Mouse (Mus musculus): ENCODE results near the gene Dcps. TPM values are rescaled to one million over a fixed set of nuclear protein-coding genes. Genes with fewer than 3 reads are reported as not detected.

Gene Dcps
- polyA plus RNA-seq, 1 experiment from 2014 or later, result 63.7 TPM

DNA sequence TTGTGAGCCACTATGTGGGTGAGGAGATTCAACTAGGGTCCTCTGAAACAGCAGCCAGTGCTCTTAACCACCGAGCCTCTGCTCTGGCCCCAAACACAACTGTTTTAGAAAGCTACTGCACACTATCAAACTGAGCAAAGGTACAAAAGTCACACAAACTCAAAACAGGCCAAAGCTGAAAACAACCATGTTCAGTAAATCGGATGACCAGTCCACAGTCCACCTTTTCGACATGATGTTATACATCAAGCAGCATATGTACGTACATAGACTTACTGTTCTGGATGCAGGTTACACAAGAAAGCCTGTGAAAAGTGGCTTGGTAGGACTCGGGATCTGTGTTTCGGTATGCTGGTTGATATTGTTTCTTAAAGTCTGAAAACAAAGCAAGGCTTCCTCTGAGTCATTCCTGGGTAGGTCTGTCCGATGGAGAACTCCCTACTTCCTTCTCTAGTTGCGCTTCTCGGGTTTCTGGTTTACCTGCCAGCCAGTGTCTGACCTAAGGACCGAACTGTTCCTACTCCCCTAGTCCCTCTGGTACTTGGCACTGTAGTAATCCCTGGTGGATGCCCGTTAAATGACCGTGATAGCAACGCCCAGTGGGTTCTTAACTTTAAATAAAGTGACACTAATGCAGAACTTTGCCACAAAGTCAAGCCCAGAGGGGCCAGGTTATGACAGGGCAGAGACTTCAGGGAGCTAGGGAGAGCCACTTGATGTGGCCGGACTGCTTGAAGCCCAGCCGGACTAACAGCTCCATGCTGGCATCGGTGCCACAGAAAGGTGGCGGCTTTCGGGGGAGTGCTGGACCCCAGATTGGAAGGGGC is 23.3 kb upstream of the Dcps start:
- Histone ChIP-seq H3K36me3 (no peaks in the 10 kb centered on the region; the same call in 1 of the 2 replicates), H3K4me3 (replicated peaks) (peak overlapping the region; percentile 72), H3K9ac (peak overlapping the region; percentile 54), H3K27me3 (no peaks in the 10 kb centered on the region), H3K4me1 (peaks cover 12% of the 10 kb centered on the region), H3K4me2 (replicated peaks) (peak overlapping the region; percentile 69), H3K27ac (replicated peaks) (peak overlapping the region; percentile 84), H3K9me3 (replicated peaks) (no peaks in the 10 kb centered on the region)
- 23% methylated on average over 18 of the region's 18 CpGs for WGBS
- peak; percentile 62; the same call in 1 of the 2 replicates for ATAC-seq (ENCODE audit: insufficient number of reproducible peaks, low FRiP score, low TSS enrichment, low read depth)

GRCm38 (mm10) chr9:35198351-35198750 is 22.5 kb upstream of the Dcps start:
- 80% methylated on average over 10 of the region's 10 CpGs for WGBS

GRCm38 (mm10) chr9:35197625-35198024 is 21.8 kb upstream of the Dcps start:
- ATAC-seq (ENCODE audit: insufficient number of reproducible peaks, low FRiP score, low TSS enrichment, low read depth), result no peak
- H3K27me3 ChIP-seq, result no peaks in the 10 kb centered on the region
- no peaks in the 10 kb centered on the region for H3K9me3 ChIP-seq (replicated peaks)
- WGBS, result 92% methylated on average over 3 of the region's 3 CpGs
- H3K27ac ChIP-seq (replicated peaks), result no peak overlapping the region
- no peak overlapping the region for H3K4me2 ChIP-seq (replicated peaks)
- no peak overlapping the region for H3K4me3 ChIP-seq (replicated peaks)
- H3K4me1 ChIP-seq, result peaks cover 12% of the 10 kb centered on the region
- no peaks in the 10 kb centered on the region for H3K36me3 ChIP-seq
- H3K9ac ChIP-seq, result no peak overlapping the region

More at GRCm38 (mm10) chr9:35198351-35198750, 22.5 kb upstream of the Dcps start:
- Histone ChIP-seq H3K4me2 (replicated peaks) (no peak overlapping the region), H3K4me1 (peaks cover 12% of the 10 kb centered on the region), H3K9ac (no peak overlapping the region), H3K9me3 (replicated peaks) (no peaks in the 10 kb centered on the region), H3K27ac (replicated peaks) (no peak overlapping the region), H3K27me3 (no peaks in the 10 kb centered on the region), H3K4me3 (replicated peaks) (no peak overlapping the region), H3K36me3 (no peaks in the 10 kb centered on the region)
- no peak for ATAC-seq (ENCODE audit: insufficient number of reproducible peaks, low FRiP score, low TSS enrichment, low read depth)

DNA sequence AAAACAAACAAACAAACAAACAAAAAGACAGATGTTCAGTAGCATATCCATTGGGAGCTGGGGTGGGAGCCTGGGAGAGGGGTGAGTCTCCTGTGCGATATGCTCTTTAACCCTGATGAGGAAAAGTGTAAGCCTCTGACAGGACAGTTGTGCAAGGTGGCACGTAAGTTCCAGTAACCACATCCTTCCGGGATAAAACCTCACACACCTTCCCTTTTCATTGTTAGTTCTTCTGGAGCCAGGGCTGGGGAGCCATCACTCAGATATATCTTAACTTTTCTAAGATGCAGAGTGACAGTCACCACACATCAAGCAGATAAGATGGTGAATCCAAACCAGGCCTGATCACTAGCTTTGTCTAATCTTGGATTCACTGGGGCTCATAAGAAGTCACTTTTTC is 18.2 kb upstream of the Dcps start:
- H3K9ac ChIP-seq, result no peak overlapping the region
- no peaks in the 10 kb centered on the region for H3K9me3 ChIP-seq (replicated peaks)
- H3K4me1 ChIP-seq, result no peaks in the 10 kb centered on the region; the same call in 1 of the 2 replicates
- H3K27ac ChIP-seq (replicated peaks), result no peak overlapping the region
- H3K36me3 ChIP-seq, result peaks cover 10% of the 10 kb centered on the region
- no peak overlapping the region for H3K4me3 ChIP-seq (replicated peaks)
- no peak overlapping the region for H3K4me2 ChIP-seq (replicated peaks)
- WGBS, result 98% methylated on average over 3 of the region's 3 CpGs
- no peaks in the 10 kb centered on the region for H3K27me3 ChIP-seq
- no peak for ATAC-seq (ENCODE audit: insufficient number of reproducible peaks, low FRiP score, low TSS enrichment, low read depth)

GRCm38 (mm10) chr9:35192983-35193542 is 17.2 kb upstream of the Dcps start:
- Histone ChIP-seq H3K4me3 (replicated peaks) (no peak overlapping the region), H3K27me3 (no peaks in the 10 kb centered on the region), H3K27ac (replicated peaks) (no peak overlapping the region), H3K4me1 (no peaks in the 10 kb centered on the region), H3K4me2 (replicated peaks) (no peak overlapping the region), H3K36me3 (peaks cover 17% of the 10 kb centered on the region), H3K9me3 (replicated peaks) (no peaks in the 10 kb centered on the region), H3K9ac (no peak overlapping the region)
- WGBS, result 60% methylated on average over 11 of the region's 11 CpGs
- no peak for ATAC-seq (ENCODE audit: insufficient number of reproducible peaks, low FRiP score, low TSS enrichment, low read depth)

DNA sequence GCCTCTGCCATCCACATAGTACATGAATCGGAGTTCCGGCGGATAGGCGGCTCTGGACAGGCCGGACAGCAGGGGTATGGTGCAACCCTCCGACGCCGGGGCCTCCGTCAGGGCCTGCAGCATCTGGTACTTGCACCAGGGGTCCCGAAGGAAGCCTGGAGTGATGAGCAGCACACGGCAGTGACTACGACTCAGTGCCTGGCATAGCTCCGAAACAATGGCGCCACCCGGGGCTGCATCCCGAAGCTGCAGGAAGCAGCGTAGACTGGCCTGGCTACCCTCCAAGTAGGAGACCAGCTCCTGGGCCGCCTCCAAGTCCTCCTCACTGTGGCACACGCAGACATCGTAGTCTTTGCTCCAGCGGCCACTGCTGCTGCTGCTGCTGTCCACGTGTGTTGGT is 12.8 kb upstream of the Dcps start:
- H3K27ac ChIP-seq (replicated peaks), result no peak overlapping the region
- peaks cover 27% of the 10 kb centered on the region for H3K36me3 ChIP-seq
- no peaks in the 10 kb centered on the region for H3K9me3 ChIP-seq (replicated peaks)
- ATAC-seq (ENCODE audit: insufficient number of reproducible peaks, low FRiP score, low TSS enrichment, low read depth), result 0 out of 2 replicates have a peak, but pooled peaks have one; percentile 26
- no peak overlapping the region for H3K4me3 ChIP-seq (replicated peaks)
- no peak overlapping the region for H3K9ac ChIP-seq
- no peak overlapping the region for H3K4me2 ChIP-seq (replicated peaks)
- H3K27me3 ChIP-seq, result no peaks in the 10 kb centered on the region
- H3K4me1 ChIP-seq, result no peaks in the 10 kb centered on the region
- WGBS, result 71% methylated on average over 22 of the region's 22 CpGs

GRCm38 (mm10) chr9:35187351-35187903 is 11.6 kb upstream of the Dcps start:
- Histone ChIP-seq H3K4me3 (replicated peaks) (no peak overlapping the region), H3K4me2 (replicated peaks) (no peak overlapping the region), H3K36me3 (peaks cover 27% of the 10 kb centered on the region), H3K9ac (no peak overlapping the region), H3K27me3 (no peaks in the 10 kb centered on the region), H3K9me3 (replicated peaks) (no peaks in the 10 kb centered on the region), H3K27ac (replicated peaks) (no peak overlapping the region), H3K4me1 (no peaks in the 10 kb centered on the region)
- WGBS, result 89% methylated on average over 10 of the region's 10 CpGs
- no peak for ATAC-seq (ENCODE audit: insufficient number of reproducible peaks, low FRiP score, low TSS enrichment, low read depth)

DNA sequence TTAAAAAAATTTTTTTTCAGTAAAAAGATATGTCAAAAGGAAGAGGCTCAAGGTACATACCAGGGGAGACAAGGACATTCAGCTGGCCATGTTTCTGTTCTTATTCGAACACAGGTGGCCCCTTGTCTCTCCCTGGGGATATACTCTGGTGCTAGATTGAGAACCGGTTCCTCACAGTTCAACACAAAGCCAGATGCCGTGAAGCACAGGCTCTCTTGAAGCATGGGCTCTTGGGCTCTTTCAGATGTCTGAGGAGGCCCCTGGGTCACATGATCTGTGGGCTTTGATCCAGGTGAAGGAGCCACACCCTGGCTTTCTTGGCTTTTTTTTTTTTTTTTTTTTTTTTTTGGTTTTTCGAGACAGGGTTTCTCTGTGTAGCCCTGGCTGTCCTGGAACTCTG is 10.6 kb upstream of the Dcps start:
- Histone ChIP-seq H3K27ac (replicated peaks) (no peak overlapping the region), H3K4me3 (replicated peaks) (no peak overlapping the region), H3K4me1 (no peaks in the 10 kb centered on the region), H3K27me3 (no peaks in the 10 kb centered on the region), H3K4me2 (replicated peaks) (no peak overlapping the region), H3K9me3 (replicated peaks) (no peaks in the 10 kb centered on the region), H3K9ac (no peak overlapping the region), H3K36me3 (peaks cover 27% of the 10 kb centered on the region)
- WGBS, result 67% methylated on average over 4 of the region's 4 CpGs
- ATAC-seq (ENCODE audit: insufficient number of reproducible peaks, low FRiP score, low TSS enrichment, low read depth), result no peak

- H3K36me3 ChIP-seq, result peaks cover 12% of the 10 kb centered on the region
- H3K9ac ChIP-seq, result no peak overlapping the region
- no peaks in the 10 kb centered on the region for H3K4me1 ChIP-seq
- H3K9me3 ChIP-seq (replicated peaks), result no peaks in the 10 kb centered on the region
- WGBS, result 65% methylated on average over 5 of the region's 5 CpGs
- H3K4me3 ChIP-seq (replicated peaks), result no peak overlapping the region
- H3K27me3 ChIP-seq, result no peaks in the 10 kb centered on the region
- H3K27ac ChIP-seq (replicated peaks), result no peak overlapping the region
- H3K4me2 ChIP-seq (replicated peaks), result no peak overlapping the region
- no peak for ATAC-seq (ENCODE audit: insufficient number of reproducible peaks, low FRiP score, low TSS enrichment, low read depth)
These were observed 7.5 kb upstream of the Dcps start for GRCm38 (mm10) chr9:35183359-35183758.

- 81% methylated on average over 2 of the region's 2 CpGs for WGBS
- ATAC-seq (ENCODE audit: insufficient number of reproducible peaks, low FRiP score, low TSS enrichment, low read depth), result no peak
These were observed 7.0 kb upstream of the Dcps start for GRCm38 (mm10) chr9:35182832-35183231.

GRCm38 (mm10) chr9:35176124-35176659 is 331 bp upstream of the Dcps start:
- peak overlapping the region; percentile 79 for H3K4me2 ChIP-seq (replicated peaks)
- H3K9me3 ChIP-seq (replicated peaks), result no peaks in the 10 kb centered on the region
- H3K9ac ChIP-seq, result no peak overlapping the region; the same call in 1 of the 2 replicates
- peaks cover 12% of the 10 kb centered on the region for H3K4me1 ChIP-seq
- 46% methylated on average over 14 of the region's 14 CpGs for WGBS
- no peak for ATAC-seq (ENCODE audit: insufficient number of reproducible peaks, low FRiP score, low TSS enrichment, low read depth)
- H3K4me3 ChIP-seq (replicated peaks), result peak overlapping the region; percentile 72
- H3K27ac ChIP-seq (replicated peaks), result peak overlapping the region; percentile 95; the same call in 1 of the 2 replicates
- no peaks in the 10 kb centered on the region for H3K27me3 ChIP-seq
- H3K36me3 ChIP-seq, result no peaks in the 10 kb centered on the region

More at GRCm38 (mm10) chr9:35182832-35183231, 7.0 kb upstream of the Dcps start:
- Histone ChIP-seq H3K36me3 (peaks cover 7% of the 10 kb centered on the region), H3K4me1 (no peaks in the 10 kb centered on the region), H3K9ac (no peak overlapping the region), H3K9me3 (replicated peaks) (no peaks in the 10 kb centered on the region), H3K4me3 (replicated peaks) (no peak overlapping the region), H3K27me3 (no peaks in the 10 kb centered on the region), H3K4me2 (replicated peaks) (no peak overlapping the region), H3K27ac (replicated peaks) (no peak overlapping the region)
